Mouse (Mus musculus) kidney, postnatal 10 days (tissue): ENCODE data around the gene Hdac9.
"Not testable (repeated sequence)": the region's sequence is repeated elsewhere in the genome, so short reads cannot be mapped to it uniquely, and the experiment has no call there.

Experiments used
- DNase-seq: peaks from one replicate; pipeline ENCODE4 v3.0.0; 2021; ENCODE audit warnings: mixed read lengths

Hdac9 gene

DNA sequence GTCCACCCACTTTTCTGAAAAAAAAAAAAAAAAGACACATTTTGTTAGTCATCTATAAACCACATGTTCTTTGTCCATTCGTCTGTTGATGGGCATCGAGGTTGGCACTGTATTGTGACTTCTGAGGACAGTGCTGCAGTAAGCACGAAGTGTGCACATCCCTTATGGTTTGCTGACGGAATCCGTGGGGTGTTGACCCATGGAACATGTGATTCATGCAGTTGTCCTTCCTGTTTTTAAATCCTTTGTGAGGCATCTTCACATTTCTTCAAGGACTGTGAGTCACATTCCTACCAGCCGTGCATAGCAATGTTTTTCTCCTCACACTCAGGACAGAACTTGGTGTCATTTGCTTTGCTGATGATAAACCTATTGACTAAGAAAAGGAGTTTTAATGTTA, 875.9 kb downstream of the Hdac9 start:
- no peak for DNase-seq

DNA sequence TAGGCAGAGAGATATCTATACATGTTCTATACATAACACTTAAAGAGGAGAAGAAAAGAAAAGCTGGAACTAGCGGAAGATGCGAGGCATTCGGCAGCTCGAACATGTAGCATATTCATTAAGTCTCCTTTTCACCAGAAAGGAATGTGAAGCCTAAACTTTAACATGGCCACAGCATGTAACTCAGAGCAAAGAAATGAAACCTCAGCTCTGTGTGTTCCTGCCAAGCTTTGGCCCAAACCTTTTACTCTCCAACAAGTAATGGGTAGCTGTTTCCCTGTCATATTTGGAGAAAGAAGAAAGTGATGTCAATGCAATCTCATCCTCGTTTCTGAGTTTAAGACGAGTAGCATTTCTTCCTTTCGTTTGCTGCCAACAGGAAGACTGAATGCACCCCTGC, 876.8 kb downstream of the Hdac9 start:
- DNase-seq: no peak

DNA sequence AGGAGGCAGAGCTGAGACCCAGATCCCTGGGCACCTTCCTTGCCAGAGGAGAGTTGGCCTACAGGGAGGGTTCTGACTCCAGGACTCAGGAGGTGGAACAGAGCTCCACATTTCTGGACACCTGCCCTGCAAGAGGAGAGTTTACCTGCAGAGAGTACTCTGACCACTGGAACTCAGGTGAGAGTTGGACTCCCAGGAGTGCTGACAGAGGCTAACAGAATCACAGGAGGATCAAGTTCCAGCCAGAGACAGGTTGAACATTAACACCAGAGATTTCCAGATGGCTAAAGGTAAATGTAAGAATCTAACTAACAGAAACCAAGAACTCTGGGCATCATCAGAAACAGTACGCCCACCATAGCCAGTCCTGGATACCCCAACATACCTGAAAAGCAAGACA, 907.1 kb downstream of the Hdac9 start:
- DNase-seq: not testable (repeated sequence)
